Mouse (Mus musculus) CH12.LX (cell line): ENCODE measurements around the gene Sap25.

Source experiments
- CTCF ChIP-seq, 2 experiments: IDR thresholded peaks in 1 of 2; conservative IDR thresholded peaks in 1 of 2; 2 replicates each; pipeline ENCODE4 v1.5.1; 2011 to 2012; ENCODE audit warnings: low read depth in 2 of 2, low read length in 2 of 2, improper control_type of control experiment in 1 of 2, inconsistent platforms in 1 of 2, mild to moderate bottlenecking in 1 of 2, moderate library complexity in 1 of 2
- EP300 ChIP-seq: IDR thresholded peaks from 2 replicates; pipeline ENCODE4 v1.6.1; 2011; ENCODE audit warnings: low read length, improper control_type of control experiment
- HCFC1 ChIP-seq: IDR thresholded peaks from 2 replicates; pipeline ENCODE4 v1.6.1; 2012; ENCODE audit warnings: low read depth, mild to moderate bottlenecking, inconsistent platforms, low read length, improper control_type of control experiment
- NRF1 ChIP-seq: IDR thresholded peaks from 2 replicates; pipeline ENCODE4 v1.6.1; 2014; ENCODE audit warnings: low read depth, mild to moderate bottlenecking, inconsistent platforms, low read length, improper control_type of control experiment, moderate library complexity
- POLR2A ChIP-seq: IDR thresholded peaks from 2 replicates; pipeline ENCODE4 v1.6.1; 2011; ENCODE audit warnings: low read depth, mild to moderate bottlenecking, improper control_type of control experiment, low read length
- RCOR1 ChIP-seq: conservative IDR thresholded peaks from 2 replicates; pipeline ENCODE4 v1.6.1; 2012; ENCODE audit warnings: low read depth, mild to moderate bottlenecking, inconsistent platforms, low read length, improper control_type of control experiment
- TCF12 ChIP-seq: IDR thresholded peaks from 2 replicates; pipeline ENCODE4 v1.6.1; 2014; ENCODE audit warnings: low read depth, mild to moderate bottlenecking, inconsistent platforms, low read length, improper control_type of control experiment
- USF1 ChIP-seq: IDR thresholded peaks from 2 replicates; pipeline ENCODE4 v1.6.1; 2014; ENCODE audit warnings: low read depth, mild to moderate bottlenecking, inconsistent platforms, low read length, improper control_type of control experiment
- ZC3H11A ChIP-seq: IDR thresholded peaks from 2 replicates; pipeline ENCODE4 v1.6.1; 2012; ENCODE audit warnings: low read depth, mild to moderate bottlenecking, inconsistent platforms, low read length, improper control_type of control experiment

GRCm38 (mm10) chr5:137645091-137645651 is 4.0 kb downstream of the Sap25 start:
- no peak for TF ChIP-seq POLR2A
- no peak for TF ChIP-seq HCFC1
- TF ChIP-seq CTCF (conservative IDR thresholded peaks at IDR 0.05 in 1 of 2, IDR thresholded peaks at IDR 0.05 in 1 of 2; ENCODE audit: low read depth in 2 of 2, low read length in 2 of 2) = no peak
- TF ChIP-seq NRF1 = no peak
- TF ChIP-seq USF1 = no peak
- no peak for TF ChIP-seq RCOR1
- TF ChIP-seq ZC3H11A = no peak
- no peak for TF ChIP-seq TCF12
- no peak for TF ChIP-seq EP300
